Mouse (Mus musculus): ENCODE data around the gene AU015836. TPM values are rescaled to one million over a fixed set of nuclear protein-coding genes. Genes with fewer than 3 reads are reported as not detected.

The AU015836 gene
- polyA plus RNA-seq, 1 experiment from 2014 or later = not detected

- no peaks in the 10 kb centered on the region for H3K27me3 ChIP-seq (ENCODE audit: insufficient read depth, low read length)
- no peaks in the 10 kb centered on the region for H3K4me1 ChIP-seq (ENCODE audit: insufficient read depth)
- TF ChIP-seq CTCF (IDR thresholded peaks at IDR 0.05; ENCODE audit: low read depth) = no peak
- H3K4me3 ChIP-seq (ENCODE audit: low read depth, low read length) = no peak overlapping the region
- no peak overlapping the region for H3K4me2 ChIP-seq
- no peak overlapping the region for H3K27ac ChIP-seq (ENCODE audit: low read depth)
- H3K9me3 ChIP-seq (ENCODE audit: low read depth, low read length) = no peaks in the 10 kb centered on the region
- no peaks in the 10 kb centered on the region for H3K36me3 ChIP-seq (ENCODE audit: insufficient read depth)
- no peak for ATAC-seq (ENCODE audit: insufficient read depth)
- no peak for DNase-seq
- WGBS = 68% methylated on average over 5 of the region's 5 CpGs
- no peak overlapping the region for H3K9ac ChIP-seq
These were observed 53.9 kb downstream of the AU015836 start for GRCm38 (mm10) chrX:94022264-94022874.

Other genes starting within 250 kb of the AU015836 start
- 68.9 and 72.9 TPM in 2 replicates for gene Pdk3, start 136.5 kb upstream of the AU015836 start, polyA plus RNA-seq (2014; fragmentation: Nextera tagmentation; extraction: Ambion mirVana)
- 32.2 and 37.5 TPM in 2 replicates for gene Zfx, start 155.0 kb downstream of the AU015836 start, polyA plus RNA-seq (2014; fragmentation: Nextera tagmentation; extraction: Ambion mirVana)
- 73.0 and 116 TPM in 2 replicates for gene Eif2s3x, start 244.2 kb downstream of the AU015836 start, polyA plus RNA-seq (2014; fragmentation: Nextera tagmentation; extraction: Ambion mirVana)

All from lung, embryonic 14.5 days (tissue).